Mouse (Mus musculus) liver, postnatal 0 days (tissue): ENCODE data around the gene Mpg.

Source experiments
- CTCF ChIP-seq: sonication (generic); IDR thresholded peaks from 2 replicates; pipeline ENCODE4 v1.5.1; 2016; ENCODE audit warnings: antibody characterized with exemption, low read depth
- EP300 ChIP-seq: IDR thresholded peaks from 2 replicates; pipeline ENCODE4 v1.6.1; 2016; ENCODE audit warnings: antibody characterized with exemption, low read depth, mild to moderate bottlenecking

- TF ChIP-seq EP300 (peak; percentile 98), CTCF (no peak)
Observed at GRCm38 (mm10) chr11:32268952-32269351, 42.6 kb downstream of the Mpg start.
